Mouse (Mus musculus) intestine, postnatal 0 days (tissue): ENCODE results near the gene Gm6217. TPM values are rescaled to one million over a fixed set of nuclear protein-coding genes. Genes with fewer than 3 reads are reported as not detected.
A peak's percentile ranks its signal among the peaks of the same experiment; 100 is the strongest.
"Not testable (repeated sequence)": the region's sequence is repeated elsewhere in the genome, so short reads cannot be mapped to it uniquely, and the experiment has no call there.

Experiments used
- ATAC-seq: fragments of 200-750 bp; cut with Nextera tagmentation; 2 replicates; pipeline ENCODE4 v1.8.0; 2017; ENCODE audit warnings: mild to moderate bottlenecking, moderate TSS enrichment, moderate library complexity
- H3K27ac ChIP-seq: fragments of 300-500 bp; sonication (generic); 2 replicates; pipeline ENCODE4 v1.5.1; 2014; ENCODE audit warnings: mild to moderate bottlenecking, low read depth, low read length, moderate library complexity
- H3K27me3 ChIP-seq: fragments of 300-500 bp; sonication (generic); replicated peaks from 2 replicates; pipeline ENCODE4 v1.6.1; 2014; ENCODE audit warnings: low read length, mixed read lengths; ENCODE audit not compliant: control insufficient read depth, insufficient read depth
- H3K36me3 ChIP-seq: fragments of 300-500 bp; sonication (generic); 2 replicates; pipeline ENCODE4 v1.6.1; 2014; ENCODE audit warnings: mild to moderate bottlenecking, moderate library complexity; ENCODE audit not compliant: control insufficient read depth, insufficient read depth
- H3K4me1 ChIP-seq: fragments of 300-500 bp; sonication (generic); replicated peaks from 2 replicates; pipeline ENCODE4 v1.6.1; 2014; ENCODE audit warnings: antibody characterized with exemption, low read length, mixed read lengths; ENCODE audit not compliant: control insufficient read depth, insufficient read depth
- H3K4me2 ChIP-seq: fragments of 300-500 bp; sonication (generic); replicated peaks from 2 replicates; pipeline ENCODE4 v1.6.1; 2014; ENCODE audit warnings: low read depth, mild to moderate bottlenecking, moderate library complexity
- H3K4me3 ChIP-seq: fragments of 300-500 bp; sonication (generic); 2 replicates; pipeline ENCODE4 v1.5.1; 2014; ENCODE audit warnings: low read depth, low read length
- H3K9ac ChIP-seq: fragments of 300-500 bp; sonication (generic); 2 replicates; pipeline ENCODE4 v1.6.1; 2014; ENCODE audit warnings: mild to moderate bottlenecking, low read depth, low read length
- H3K9me3 ChIP-seq: fragments of 300-500 bp; sonication (generic); 2 replicates; pipeline ENCODE4 v1.6.1; 2016; ENCODE audit warnings: mixed run types; ENCODE audit not compliant: control insufficient read depth
- CTCF ChIP-seq: sonication (generic); IDR thresholded peaks from 2 replicates; pipeline ENCODE4 v1.5.1; 2016; ENCODE audit warnings: low read depth, mild to moderate bottlenecking, control low read depth, antibody characterized with exemption, moderate library complexity
- WGBS: fragments of 180-500 bp; shearing (Covaris S2); extraction: QIAGEN DNeasy Blood & Tissue Kit; methylation state at CpG from one replicate; pipeline ENCODE4 v1.1.7; 2014; 5-methylcytosine and 5-hydroxymethylcytosine counted together
- polyA plus RNA-seq: library from polyadenylated mRNA; unstranded; fragments of >200 nt; fragmentation: Nextera tagmentation; extraction: Ambion mirVana; gene quantifications from 2 replicates; pipeline ENCODE4 v1.2.1, GENCODE M21; 2015

Gene Gm6217
- polyA plus RNA-seq, 1 experiment from 2014 or later: not detected

- Histone ChIP-seq H3K36me3 (no peaks in the 10 kb centered on the region), H3K9ac (no peak overlapping the region), H3K27me3 (no peaks in the 10 kb centered on the region), H3K4me3 (no peak overlapping the region), H3K9me3 (peaks cover 5% of the 10 kb centered on the region; the same call in 1 of the 2 replicates), H3K27ac (no peak overlapping the region), H3K4me1 (no peaks in the 10 kb centered on the region), H3K4me2 (no peak overlapping the region)
- ATAC-seq: no peak
- no peak for TF ChIP-seq CTCF
- 92% methylated on average over 5 of the region's 5 CpGs for WGBS
Observed at GRCm38 (mm10) chr1:82938666-82939065, 7.5 kb upstream of the Gm6217 start.

GRCm38 (mm10) chr1:82930558-82930957, 641 bp downstream of the Gm6217 start:
- not testable (repeated sequence) for H3K4me3 ChIP-seq, H3K4me1 ChIP-seq, H3K36me3 ChIP-seq, ATAC-seq, H3K27ac ChIP-seq, H3K4me2 ChIP-seq, H3K27me3 ChIP-seq, H3K9ac ChIP-seq, H3K9me3 ChIP-seq
- 84% methylated on average over 1 of the region's 3 CpGs for WGBS

DNA sequence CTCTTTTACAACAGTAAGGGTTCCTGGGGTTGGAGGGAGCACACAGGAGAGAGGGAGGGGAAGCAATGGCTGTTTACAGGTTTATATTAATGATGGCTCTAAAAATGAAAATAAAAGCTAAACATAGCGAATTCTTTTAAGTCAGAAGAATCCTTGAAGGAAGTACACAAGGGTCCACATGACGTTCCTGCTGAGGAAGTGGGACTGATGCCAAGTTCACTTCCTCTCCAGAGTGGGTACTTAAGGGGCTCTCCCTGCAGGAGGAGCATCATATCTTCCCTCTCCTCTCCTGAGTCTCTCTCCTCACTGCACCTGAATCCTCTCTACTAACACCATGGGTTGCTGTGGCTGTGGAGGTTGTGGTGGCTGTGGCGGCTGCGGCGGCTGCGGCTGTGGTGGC, 6.5 kb downstream of the Gm6217 start, which contains the start of gene A030014E15Rik:
TSS of gene A030014E15Rik (plus strand) at position 268 of the 400 bp plus-strand sequence.
- Histone ChIP-seq H3K4me2 (no peak within 1 kb of the TSS), H3K27ac (no peak within 1 kb of the TSS), H3K4me1 (no peaks in the 10 kb centered on the region), H3K36me3 (no peaks in the 10 kb centered on the region), H3K4me3 (no peak within 1 kb of the TSS), H3K9me3 (no peaks in the 10 kb centered on the region), H3K9ac (no peak within 1 kb of the TSS), H3K27me3 (no peaks in the 10 kb centered on the region)
- ATAC-seq: no peak
- 79% methylated on average over 6 of the region's 6 CpGs for WGBS
- TF ChIP-seq CTCF: no peak

- H3K9ac ChIP-seq, H3K36me3 ChIP-seq, H3K4me3 ChIP-seq, H3K4me2 ChIP-seq, ATAC-seq, H3K4me1 ChIP-seq, H3K27me3 ChIP-seq, H3K27ac ChIP-seq, H3K9me3 ChIP-seq: not testable (repeated sequence)
- 82% methylated on average over 5 of the region's 5 CpGs for WGBS
Observed at GRCm38 (mm10) chr1:82913434-82913833, 17.8 kb downstream of the Gm6217 start.

DNA sequence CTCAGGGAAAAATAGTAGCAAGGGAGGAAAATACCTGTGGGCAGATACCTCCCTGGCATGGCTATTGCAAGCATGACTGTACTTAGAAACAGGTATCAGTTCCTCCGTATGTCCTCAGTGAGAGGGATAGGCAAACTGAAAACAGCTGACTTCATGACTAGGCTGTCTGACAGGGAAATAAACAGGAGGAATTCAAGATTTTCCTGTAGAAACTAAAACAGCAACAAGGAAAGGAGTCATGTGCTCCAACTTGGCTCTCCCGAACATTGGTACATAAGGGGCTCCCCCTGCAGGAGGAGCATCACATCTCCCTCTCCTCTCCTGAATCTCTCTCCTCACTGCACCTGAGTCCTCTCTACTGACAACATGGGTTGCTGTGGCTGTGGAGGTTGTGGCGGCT, 18.2 kb downstream of the Gm6217 start, which contains the start of gene A030005L19Rik:
TSS of gene A030005L19Rik (plus strand) at position 301 of the 400 bp plus-strand sequence.
- no peaks in the 10 kb centered on the region for H3K27me3 ChIP-seq

GRCm38 (mm10) chr1:82905886-82906285, 25.3 kb downstream of the Gm6217 start:
- no peaks in the 10 kb centered on the region for H3K9me3 ChIP-seq
- no peak for ATAC-seq
- 82% methylated on average over 3 of the region's 3 CpGs for WGBS
- H3K9ac ChIP-seq: no peak overlapping the region
- H3K4me3 ChIP-seq: no peak overlapping the region
- H3K4me1 ChIP-seq: no peaks in the 10 kb centered on the region
- no peak overlapping the region for H3K27ac ChIP-seq
- peaks cover 10% of the 10 kb centered on the region; the same call in 1 of the 2 replicates for H3K36me3 ChIP-seq
- H3K4me2 ChIP-seq: no peak overlapping the region
- no peak for TF ChIP-seq CTCF
- no peaks in the 10 kb centered on the region for H3K27me3 ChIP-seq

More for the DNA sequence above, 18.2 kb downstream of the Gm6217 start, which contains the start of gene A030005L19Rik:
- Histone ChIP-seq H3K36me3 (no peaks in the 10 kb centered on the region), H3K4me1 (no peaks in the 10 kb centered on the region), H3K9me3 (no peaks in the 10 kb centered on the region), H3K9ac (no peak within 1 kb of the TSS), H3K4me3 (no peak within 1 kb of the TSS), H3K4me2 (no peak within 1 kb of the TSS), H3K27ac (no peak within 1 kb of the TSS)
- 75% methylated on average over 3 of the region's 3 CpGs for WGBS
- TF ChIP-seq CTCF: peak; percentile 53
- ATAC-seq: 0 out of 2 replicates have a peak, but pooled peaks have one; percentile 24

GRCm38 (mm10) chr1:82901201-82901600, 30.0 kb downstream of the Gm6217 start:
- H3K36me3 ChIP-seq: peaks cover 30% of the 10 kb centered on the region
- no peak for TF ChIP-seq CTCF
- no peaks in the 10 kb centered on the region for H3K9me3 ChIP-seq
- 79% methylated on average over 3 of the region's 3 CpGs for WGBS
- H3K27ac ChIP-seq: no peak overlapping the region
- no peak overlapping the region for H3K4me3 ChIP-seq
- H3K27me3 ChIP-seq: no peaks in the 10 kb centered on the region
- 0 out of 2 replicates have a peak, but pooled peaks have one; percentile 35 for ATAC-seq
- no peak overlapping the region for H3K4me2 ChIP-seq
- H3K9ac ChIP-seq: no peak overlapping the region
- no peaks in the 10 kb centered on the region for H3K4me1 ChIP-seq
